Mouse (Mus musculus) erythroblast, embryonic 14.5 days (primary cell): ENCODE results near the gene Camkk1.

Experiments used
- GATA1 ChIP-seq: IDR thresholded peaks from 2 replicates; pipeline ENCODE4 v1.6.1; 2012; ENCODE audit warnings: low read length, inconsistent platforms, mixed read lengths
- TAL1 ChIP-seq: IDR thresholded peaks from 3 replicates; pipeline ENCODE4 v1.6.1; 2012; ENCODE audit warnings: low read length, inconsistent platforms, mixed read lengths

DNA sequence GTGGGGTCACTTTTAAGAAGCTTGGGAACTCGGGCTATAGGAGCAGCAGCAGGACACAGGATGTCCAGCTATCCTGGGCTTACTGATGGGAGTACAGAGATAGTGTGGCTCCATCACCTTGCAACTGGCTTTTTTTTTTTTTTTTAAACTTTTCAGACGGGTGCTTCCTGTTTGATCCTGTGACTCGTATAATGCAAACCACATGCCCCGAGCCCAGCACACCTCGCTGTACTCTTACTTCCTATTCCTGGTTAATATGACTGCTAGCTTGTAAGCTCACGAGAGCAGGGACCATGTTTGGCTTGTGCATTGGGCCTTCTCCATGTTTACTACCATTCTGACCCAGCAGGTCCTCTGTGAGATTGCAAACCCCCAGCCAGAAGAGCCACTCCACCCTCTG is 65.5 kb downstream of the Camkk1 start:
- TF ChIP-seq GATA1 (no peak), TAL1 (no peak)
